Mouse (Mus musculus) lung, postnatal 36 days (tissue): ENCODE data around the gene S100a3.

Experiments
- DNase-seq: peaks from one replicate; pipeline ENCODE4 v3.0.0; 2022; ENCODE audit warnings: mixed read lengths

The S100a3 gene

DNA sequence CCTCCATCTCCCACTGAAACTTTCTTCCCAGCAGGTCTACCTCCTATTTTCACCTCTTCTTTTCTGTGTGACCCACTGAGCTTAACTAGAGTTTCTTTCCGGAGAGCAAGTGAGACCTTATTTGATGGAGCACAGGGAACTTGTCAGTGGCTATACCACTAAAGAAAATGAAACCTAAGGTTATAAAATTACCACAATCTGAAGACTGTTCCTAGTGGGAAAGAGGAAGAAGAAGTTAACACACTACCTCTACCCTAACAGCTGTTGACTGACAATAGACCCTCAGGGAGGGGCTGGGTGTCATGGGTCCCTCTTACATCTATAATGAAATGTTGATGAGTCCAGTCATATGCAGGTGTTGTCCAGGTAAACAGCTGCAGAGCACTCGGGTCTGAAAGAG lies 71.6 kb downstream of the S100a3 start:
- no peak for DNase-seq

GRCm38 (mm10) chr3:90638511-90639275 lies 78.3 kb downstream of the S100a3 start:
- no peak for DNase-seq

DNA sequence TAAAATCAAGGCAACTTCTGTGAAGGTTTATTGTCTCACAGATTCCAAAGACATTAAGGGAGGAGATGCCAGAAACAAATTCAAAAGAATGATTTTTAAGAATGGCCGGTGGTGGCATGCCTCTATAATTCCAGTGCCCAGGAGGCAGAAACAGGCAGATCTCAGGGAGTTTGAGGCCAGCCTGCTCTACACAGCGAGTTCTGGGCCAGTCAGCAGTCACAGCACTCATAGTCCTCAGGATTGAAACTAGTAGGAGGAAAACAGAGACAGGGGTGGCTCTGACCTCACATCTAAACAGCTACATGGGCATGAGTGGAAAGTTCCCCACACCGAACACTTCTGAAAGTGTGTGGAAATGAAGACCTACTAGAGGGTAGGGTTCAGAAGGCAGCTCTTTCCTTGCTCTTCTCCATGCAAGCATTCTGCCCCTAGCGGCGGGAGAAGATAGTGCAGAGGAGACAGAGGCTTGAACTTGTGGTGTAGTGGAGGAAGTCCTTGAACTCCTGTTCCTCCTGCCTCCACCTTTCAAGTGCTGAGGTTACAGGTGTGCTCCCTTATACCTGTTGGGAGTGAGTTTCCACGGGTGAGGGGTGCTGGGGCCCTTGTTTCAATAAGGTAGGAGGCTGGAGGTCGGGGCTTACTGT lies 79.3 kb downstream of the S100a3 start:
- peak; percentile 64 for DNase-seq

DNA sequence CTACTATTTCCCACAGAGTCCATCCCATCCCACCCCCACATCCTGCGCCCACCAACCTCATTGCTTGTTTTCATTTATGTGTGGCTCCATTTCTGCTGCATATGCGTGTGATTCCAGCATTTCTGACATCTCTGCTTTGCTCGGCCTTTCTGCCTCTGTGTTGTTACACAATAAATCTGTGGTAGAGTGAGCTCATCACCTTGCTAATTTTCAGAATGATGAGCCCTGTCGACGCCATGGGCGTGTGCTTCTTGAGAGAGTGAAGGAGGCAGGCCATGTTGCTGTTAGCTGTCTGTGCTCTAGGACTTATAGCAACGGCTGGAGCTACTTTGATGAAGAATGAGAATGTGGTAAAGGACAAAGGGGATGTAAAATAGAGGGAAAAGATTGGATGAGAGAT lies 80.6 kb downstream of the S100a3 start:
- no peak for DNase-seq

GRCm38 (mm10) chr3:90644220-90644619 lies 83.8 kb downstream of the S100a3 start:
- peak; percentile 83 for DNase-seq

DNA sequence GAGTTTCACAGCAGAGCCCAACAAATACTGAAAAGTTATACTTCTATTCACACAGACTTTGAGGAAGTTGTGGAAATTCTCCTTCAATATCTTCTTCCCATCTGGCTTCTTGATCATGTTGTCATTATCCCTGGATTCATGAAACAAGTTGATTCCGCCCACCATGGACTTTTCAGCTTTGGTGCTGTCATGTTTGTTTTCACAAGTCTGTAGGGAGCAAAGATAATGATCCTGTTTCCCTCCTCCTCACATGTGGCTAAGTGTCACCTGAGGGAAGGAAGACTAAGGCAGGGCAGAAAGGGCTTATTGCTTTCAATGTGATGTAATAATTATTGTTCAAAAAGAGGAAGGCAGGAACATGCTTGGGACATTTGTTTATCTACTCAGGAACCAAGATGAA lies 86.9 kb downstream of the S100a3 start:
- DNase-seq, result no peak

GRCm38 (mm10) chr3:90648981-90649380 lies 88.6 kb downstream of the S100a3 start:
- DNase-seq, result no peak

GRCm38 (mm10) chr3:90649832-90650231 lies 89.5 kb downstream of the S100a3 start:
- DNase-seq, result no peak
